Mouse (Mus musculus) midbrain, embryonic 12.5 days (tissue): ENCODE data around the gene Tekt1. TPM values are rescaled to one million over a fixed set of nuclear protein-coding genes. Genes with fewer than 3 reads are reported as not detected.

Source experiments
- ATAC-seq: fragments of 200-750 bp; cut with Nextera tagmentation; 2 replicates; pipeline ENCODE4 v1.8.0; 2017; ENCODE audit warnings: low read depth, moderate TSS enrichment, moderate library complexity; ENCODE audit not compliant: low FRiP score
- H3K27ac ChIP-seq: fragments of 300-500 bp; sonication (generic); replicated peaks from 2 replicates; pipeline ENCODE4 v1.5.1; 2016; ENCODE audit warnings: mild to moderate bottlenecking
- H3K27me3 ChIP-seq: fragments of 300-500 bp; sonication (generic); 2 replicates; pipeline ENCODE4 v1.6.1; 2016; ENCODE audit warnings: mild to moderate bottlenecking
- H3K36me3 ChIP-seq: fragments of 300-500 bp; sonication (generic); 2 replicates; pipeline ENCODE4 v1.6.1; 2016
- H3K4me1 ChIP-seq: fragments of 300-500 bp; sonication (generic); 2 replicates; pipeline ENCODE4 v1.6.1; 2016
- H3K4me2 ChIP-seq: fragments of 300-500 bp; sonication (generic); replicated peaks from 2 replicates; pipeline ENCODE4 v1.6.1; 2016; ENCODE audit warnings: mild to moderate bottlenecking, moderate library complexity
- H3K4me3 ChIP-seq: fragments of 300-500 bp; sonication (generic); 2 replicates; pipeline ENCODE4 v1.5.1; 2016; ENCODE audit warnings: mild to moderate bottlenecking
- H3K9ac ChIP-seq: fragments of 300-500 bp; sonication (generic); replicated peaks from 2 replicates; pipeline ENCODE4 v1.6.1; 2016; ENCODE audit warnings: mild to moderate bottlenecking, moderate library complexity
- H3K9me3 ChIP-seq: fragments of 300-500 bp; sonication (generic); 2 replicates; pipeline ENCODE4 v1.6.1; 2016; ENCODE audit warnings: mild to moderate bottlenecking
- WGBS: fragments of 180-500 bp; shearing (Covaris S2); methylation state at CpG from one replicate; pipeline ENCODE4 v1.1.7; 2016; 5-methylcytosine and 5-hydroxymethylcytosine counted together
- polyA plus RNA-seq: library from polyadenylated mRNA; unstranded; fragments of >200 nt; fragmentation: Nextera tagmentation; extraction: Ambion mirVana; gene quantifications from 2 replicates; pipeline ENCODE4 v1.2.1, GENCODE M21; 2016

Gene Tekt1
- polyA plus RNA-seq, 1 experiment from 2014 or later: 4.6 TPM

- no peak overlapping the region for H3K4me3 ChIP-seq
- ATAC-seq: no peak
- no peak overlapping the region for H3K9ac ChIP-seq
- H3K36me3 ChIP-seq: no peaks in the 10 kb centered on the region
- H3K4me2 ChIP-seq: no peak overlapping the region
- H3K9me3 ChIP-seq: no peaks in the 10 kb centered on the region
- H3K4me1 ChIP-seq: no peaks in the 10 kb centered on the region
- WGBS: 82% methylated on average over 4 of the region's 4 CpGs
- H3K27ac ChIP-seq: no peak overlapping the region
- no peaks in the 10 kb centered on the region for H3K27me3 ChIP-seq
These were observed 17.1 kb upstream of the Tekt1 start for GRCm38 (mm10) chr11:72379351-72379750.

- no peak overlapping the region for H3K4me3 ChIP-seq
- 74% methylated on average over 7 of the region's 7 CpGs for WGBS
- no peaks in the 10 kb centered on the region for H3K27me3 ChIP-seq
- H3K4me2 ChIP-seq: no peak overlapping the region
- no peak for ATAC-seq
- no peak overlapping the region for H3K9ac ChIP-seq
- H3K36me3 ChIP-seq: no peaks in the 10 kb centered on the region
- H3K4me1 ChIP-seq: no peaks in the 10 kb centered on the region
- no peaks in the 10 kb centered on the region for H3K9me3 ChIP-seq
- H3K27ac ChIP-seq: no peak overlapping the region
These were observed 16.0 kb upstream of the Tekt1 start for GRCm38 (mm10) chr11:72378222-72378621.

GRCm38 (mm10) chr11:72376562-72376961, 14.3 kb upstream of the Tekt1 start:
- 94% methylated on average over 2 of the region's 2 CpGs for WGBS
- no peak overlapping the region for H3K9ac ChIP-seq

GRCm38 (mm10) chr11:72369904-72370672, 7.8 kb upstream of the Tekt1 start:
- Histone ChIP-seq H3K4me1 (no peaks in the 10 kb centered on the region), H3K9ac (no peak overlapping the region), H3K27ac (no peak overlapping the region), H3K36me3 (no peaks in the 10 kb centered on the region), H3K9me3 (no peaks in the 10 kb centered on the region), H3K4me2 (no peak overlapping the region), H3K4me3 (no peak overlapping the region), H3K27me3 (no peaks in the 10 kb centered on the region)
- 42% methylated on average over 12 of the region's 12 CpGs for WGBS
- no peak for ATAC-seq

More at GRCm38 (mm10) chr11:72376562-72376961, 14.3 kb upstream of the Tekt1 start:
- no peaks in the 10 kb centered on the region for H3K36me3 ChIP-seq
- H3K27ac ChIP-seq: no peak overlapping the region
- no peak overlapping the region for H3K4me3 ChIP-seq
- H3K9me3 ChIP-seq: no peaks in the 10 kb centered on the region
- no peak overlapping the region for H3K4me2 ChIP-seq
- no peaks in the 10 kb centered on the region for H3K4me1 ChIP-seq
- no peaks in the 10 kb centered on the region for H3K27me3 ChIP-seq
- ATAC-seq: no peak

- no peak overlapping the region for H3K4me2 ChIP-seq
- H3K4me1 ChIP-seq: no peaks in the 10 kb centered on the region
- no peak for ATAC-seq
- no peak overlapping the region for H3K9ac ChIP-seq
- no peaks in the 10 kb centered on the region for H3K27me3 ChIP-seq
- no peak overlapping the region for H3K4me3 ChIP-seq
- H3K9me3 ChIP-seq: no peaks in the 10 kb centered on the region
- H3K27ac ChIP-seq: no peak overlapping the region
- H3K36me3 ChIP-seq: no peaks in the 10 kb centered on the region
- 55% methylated on average over 11 of the region's 11 CpGs for WGBS
These were observed 5.9 kb upstream of the Tekt1 start for GRCm38 (mm10) chr11:72367934-72368674.

GRCm38 (mm10) chr11:72366126-72366525, 3.9 kb upstream of the Tekt1 start:
- Histone ChIP-seq H3K9me3 (no peaks in the 10 kb centered on the region), H3K4me3 (no peak overlapping the region), H3K36me3 (no peaks in the 10 kb centered on the region), H3K4me1 (0 out of 2 replicates have a peak, but pooled peaks cover 3% of the 10 kb centered on the region), H3K27ac (no peak overlapping the region), H3K4me2 (no peak overlapping the region), H3K27me3 (no peaks in the 10 kb centered on the region), H3K9ac (no peak overlapping the region)
- no peak for ATAC-seq
- whole genome bisulfite sequencing: 85% methylated on average over 9 of the region's 9 CpGs

GRCm38 (mm10) chr11:72364526-72364925, 2.3 kb upstream of the Tekt1 start:
- H3K4me1 ChIP-seq: 0 out of 2 replicates have a peak, but pooled peaks cover 3% of the 10 kb centered on the region
- no peaks in the 10 kb centered on the region for H3K27me3 ChIP-seq
- no peak overlapping the region for H3K9ac ChIP-seq
- H3K36me3 ChIP-seq: no peaks in the 10 kb centered on the region
- no peak for ATAC-seq
- no peaks in the 10 kb centered on the region for H3K9me3 ChIP-seq
- WGBS: 94% methylated on average over 5 of the region's 5 CpGs
- no peak overlapping the region for H3K27ac ChIP-seq
- H3K4me3 ChIP-seq: no peak overlapping the region
- no peak overlapping the region for H3K4me2 ChIP-seq

- Histone ChIP-seq H3K4me3 (no peak overlapping the region), H3K27ac (no peak overlapping the region), H3K27me3 (no peaks in the 10 kb centered on the region), H3K4me2 (no peak overlapping the region), H3K9me3 (no peaks in the 10 kb centered on the region), H3K9ac (no peak overlapping the region), H3K4me1 (0 out of 2 replicates have a peak, but pooled peaks cover 3% of the 10 kb centered on the region), H3K36me3 (no peaks in the 10 kb centered on the region)
- ATAC-seq: no peak
- WGBS: 90% methylated on average over 8 of the region's 8 CpGs
These were observed 1.4 kb upstream of the Tekt1 start for GRCm38 (mm10) chr11:72363523-72364240.

GRCm38 (mm10) chr11:72361385-72362346, 576 bp downstream of the Tekt1 start:
- no peak overlapping the region for H3K27ac ChIP-seq
- peak overlapping the region; percentile 59 for H3K9ac ChIP-seq
- H3K36me3 ChIP-seq: no peaks in the 10 kb centered on the region
- no peaks in the 10 kb centered on the region for H3K9me3 ChIP-seq
- peak; percentile 86 for ATAC-seq
- H3K4me2 ChIP-seq: peak overlapping the region; percentile 81
- 0 out of 2 replicates have a peak, but pooled peaks cover 3% of the 10 kb centered on the region for H3K4me1 ChIP-seq
- 9% methylated on average over 42 of the region's 42 CpGs for WGBS
- H3K27me3 ChIP-seq: no peaks in the 10 kb centered on the region
- H3K4me3 ChIP-seq: peak overlapping the region; percentile 49

GRCm38 (mm10) chr11:72354971-72355728, 7.1 kb downstream of the Tekt1 start:
- H3K27me3 ChIP-seq: no peaks in the 10 kb centered on the region
- H3K4me3 ChIP-seq: 0 out of 2 replicates have a peak overlapping the region, but pooled peaks have one; percentile 12
- no peak overlapping the region for H3K9ac ChIP-seq
- no peaks in the 10 kb centered on the region for H3K9me3 ChIP-seq
- H3K4me1 ChIP-seq: peaks cover 4% of the 10 kb centered on the region
- ATAC-seq: no peak
- peak overlapping the region; percentile 40 for H3K4me2 ChIP-seq
- H3K36me3 ChIP-seq: no peaks in the 10 kb centered on the region
- WGBS: 31% methylated on average over 20 of the region's 20 CpGs
- no peak overlapping the region for H3K27ac ChIP-seq
